Mouse (Mus musculus): ENCODE results near the gene Sbno1. TPM values are rescaled to one million over a fixed set of nuclear protein-coding genes. Genes with fewer than 3 reads are reported as not detected.
"Not testable (repeated sequence)": the region's sequence is repeated elsewhere in the genome, so short reads cannot be mapped to it uniquely, and the experiment has no call there.

Gene Sbno1
- total RNA-seq (2021) = 10 to 100 TPM; 65.3 to 71.7 TPM

DNA sequence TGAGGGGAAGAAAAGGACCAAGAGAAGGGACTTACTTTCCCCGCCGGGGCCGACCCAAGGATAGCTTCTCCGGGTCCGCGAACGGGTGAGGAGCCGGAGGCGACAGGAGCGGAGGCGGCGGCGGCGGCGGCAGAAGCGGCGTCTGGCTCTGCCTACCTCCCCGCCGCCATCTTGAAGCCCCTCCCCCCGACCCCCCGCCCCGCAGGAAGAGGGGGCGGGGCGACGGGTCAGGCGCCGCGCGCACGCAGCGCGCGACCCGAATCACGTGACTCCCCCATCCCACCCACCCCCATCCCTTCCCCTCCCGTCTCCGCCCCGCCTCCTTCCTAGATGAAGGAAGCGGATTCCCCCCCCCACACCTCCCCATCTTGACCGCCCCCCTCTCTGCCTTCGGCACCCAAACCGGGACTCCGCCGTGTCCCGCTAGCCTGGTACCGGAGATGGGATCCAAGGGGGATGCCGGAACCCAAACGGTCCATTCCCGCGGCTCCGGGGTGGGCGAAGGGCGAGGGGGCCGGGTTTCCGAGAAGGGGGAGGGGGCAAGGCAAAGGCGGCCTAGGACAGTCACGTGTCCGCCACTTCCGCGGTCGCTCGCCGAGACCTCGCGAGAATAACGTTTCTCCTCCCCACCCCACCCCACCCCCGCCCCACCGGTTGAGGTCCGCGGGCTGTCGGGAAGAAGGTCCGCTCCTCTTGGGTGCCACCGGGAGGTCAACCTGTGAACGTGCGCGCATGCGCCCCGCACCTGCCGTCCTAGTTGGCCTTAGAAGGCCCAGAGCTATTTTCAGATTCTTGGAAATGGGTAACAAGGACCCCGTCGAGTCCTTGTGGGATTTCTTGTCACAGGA, at the start of gene Sbno1:
TSS of gene Sbno1 (minus strand) at position 590 of the 848 bp plus-strand sequence.
- intact Hi-C loops (cut with DNase I) = no loop called here
- peak; percentile 90 to 96 for DNase-seq

DNA sequence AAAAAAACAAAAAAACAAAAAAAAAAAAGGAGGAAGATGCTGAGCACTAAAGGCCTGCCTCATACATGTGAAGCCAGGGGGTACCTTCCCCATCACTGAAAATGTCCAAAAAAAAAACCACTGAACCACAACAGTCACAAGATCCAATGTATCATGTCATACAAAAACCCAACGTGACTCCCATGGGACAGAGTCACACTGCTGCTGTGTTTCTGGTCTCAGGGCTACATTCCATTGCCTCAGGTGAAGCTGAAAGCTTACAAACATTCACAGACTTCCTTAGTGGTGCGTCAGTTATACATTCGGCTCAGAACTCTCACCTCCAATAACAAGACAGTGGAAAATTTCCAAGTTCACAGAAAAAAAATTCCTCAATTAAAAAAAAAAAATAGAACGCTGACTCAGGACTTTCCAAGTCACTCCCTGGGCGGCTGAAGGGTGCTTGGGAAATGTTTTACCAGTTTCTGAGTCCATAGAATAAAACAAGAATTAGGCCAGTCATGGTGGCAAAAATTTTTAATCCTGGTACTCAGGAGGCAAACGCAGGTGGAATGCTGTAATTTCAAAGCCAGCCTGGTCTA, 44.9 kb upstream of the Sbno1 start:
- no peak for DNase-seq
- intact Hi-C loops (cut with DNase I) = no loop called here

GRCm38 (mm10) chr5:124469486-124469885, 43.7 kb upstream of the Sbno1 start:
- no peak for DNase-seq
- intact Hi-C loops (cut with DNase I) = no loop called here

GRCm38 (mm10) chr5:124468365-124468764, 42.6 kb upstream of the Sbno1 start:
- intact Hi-C loops (cut with DNase I) = no loop called here

DNA sequence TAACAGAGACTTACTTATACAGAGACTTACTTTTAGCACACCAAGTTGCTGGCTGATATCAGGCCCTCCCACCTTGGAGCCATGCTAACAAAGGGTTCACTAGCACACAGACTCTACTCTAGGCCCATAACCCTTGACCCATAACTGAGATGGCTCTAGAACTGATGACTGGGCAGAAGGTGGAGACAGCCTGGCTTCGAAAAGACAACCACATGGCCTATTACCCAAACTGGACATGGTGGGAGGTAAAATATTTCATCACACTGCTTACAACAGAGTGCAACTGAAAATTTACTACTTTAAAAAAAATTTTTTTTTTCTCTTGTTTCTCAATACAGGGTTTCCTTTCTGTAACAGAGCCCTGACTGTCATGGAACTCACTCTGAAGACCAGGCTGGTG, 42.0 kb upstream of the Sbno1 start:
- intact Hi-C loops (cut with DNase I) = no loop called here
- no peak for DNase-seq

More at GRCm38 (mm10) chr5:124468365-124468764, 42.6 kb upstream of the Sbno1 start:
- no peak for DNase-seq

- intact Hi-C loops (cut with DNase I) = no loop called here
- no peak for DNase-seq
These were observed 39.1 kb upstream of the Sbno1 start for GRCm38 (mm10) chr5:124464905-124465304.

DNA sequence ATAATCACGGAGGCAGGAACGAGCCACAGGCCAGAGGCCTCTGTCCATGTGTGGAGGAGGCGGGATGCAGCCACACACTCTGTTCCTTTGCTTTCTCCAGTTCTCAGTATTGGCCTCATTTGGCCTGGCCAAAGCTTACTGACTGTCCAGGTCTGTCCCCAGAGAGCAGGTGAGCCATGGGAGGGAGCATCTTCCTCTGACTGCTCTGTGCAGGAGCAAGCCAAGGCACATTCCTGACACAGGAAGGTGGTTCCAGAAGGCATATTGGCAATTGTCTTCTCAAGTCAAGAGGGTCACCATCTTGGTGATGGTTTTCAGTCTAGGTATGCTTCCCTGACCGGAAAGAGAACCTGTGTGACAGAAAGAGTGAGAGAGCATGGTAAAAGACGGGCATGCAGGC, 37.7 kb upstream of the Sbno1 start:
- intact Hi-C loops (cut with DNase I) = no loop called here

DNA sequence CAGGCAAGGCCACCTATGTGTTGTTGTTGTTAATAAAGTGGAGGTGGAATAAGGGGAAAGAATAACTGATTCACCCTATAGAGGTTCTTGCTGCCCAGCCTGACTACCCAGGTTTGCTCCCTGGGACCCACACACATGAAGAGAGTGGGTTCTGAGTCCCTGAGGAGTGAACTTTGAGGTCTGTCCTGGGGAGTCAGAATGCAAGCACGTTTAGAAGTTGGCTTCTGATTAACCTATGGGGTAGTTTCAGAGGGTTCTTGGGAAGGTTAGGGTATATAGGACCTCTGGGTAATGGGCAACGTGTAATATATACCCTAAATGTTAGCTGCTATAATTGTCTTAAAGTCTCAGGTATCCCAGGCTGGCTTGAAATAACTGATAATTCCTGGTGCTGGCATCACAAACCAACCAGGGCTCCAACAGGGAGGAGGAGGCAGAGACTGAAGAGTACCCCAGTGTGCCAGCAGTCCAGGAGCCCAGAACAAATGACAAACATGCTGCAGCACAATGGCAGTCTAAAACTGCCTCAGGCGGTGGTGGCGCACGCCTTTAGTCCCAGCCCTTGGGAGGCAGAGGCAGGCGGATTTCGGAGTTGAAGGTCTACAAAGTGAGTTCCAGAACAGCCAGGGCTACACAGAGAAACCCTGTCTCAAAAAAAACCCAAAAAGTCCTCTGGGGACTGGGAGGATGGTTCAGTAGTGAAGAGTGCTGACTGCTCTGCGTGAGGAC, 36.7 kb upstream of the Sbno1 start:
- intact Hi-C loops (cut with DNase I) = no loop called here
- DNase-seq = no peak

More for the DNA sequence above, 37.7 kb upstream of the Sbno1 start:
- DNase-seq = no peak

GRCm38 (mm10) chr5:124460922-124461321, 35.1 kb upstream of the Sbno1 start:
- intact Hi-C loops (cut with DNase I); DNase-seq: not testable (repeated sequence)

GRCm38 (mm10) chr5:124456762-124457161, 31.0 kb upstream of the Sbno1 start:
- no peak for DNase-seq
- intact Hi-C loops (cut with DNase I) = no loop called here

- intact Hi-C loops (cut with DNase I) = no loop called here
- DNase-seq = no peak
These were observed 28.2 kb upstream of the Sbno1 start for GRCm38 (mm10) chr5:124454082-124454419.

GRCm38 (mm10) chr5:124453339-124454081, 27.7 kb upstream of the Sbno1 start:
- intact Hi-C loops (cut with DNase I) = no loop called here
- DNase-seq = peak in 1 of 2 experiments; percentile 25

- DNase-seq = peak in 1 of 2 experiments; percentile 21
- intact Hi-C loops (cut with DNase I) = no loop called here
These were observed 26.9 kb upstream of the Sbno1 start for GRCm38 (mm10) chr5:124452494-124453228.

GRCm38 (mm10) chr5:124450641-124451340, 25.0 kb upstream of the Sbno1 start:
- intact Hi-C loops (cut with DNase I) = no loop called here
- DNase-seq = no peak

- DNase-seq = no peak
- intact Hi-C loops (cut with DNase I) = no loop called here
These were observed 24.2 kb upstream of the Sbno1 start for GRCm38 (mm10) chr5:124450051-124450450.

DNA sequence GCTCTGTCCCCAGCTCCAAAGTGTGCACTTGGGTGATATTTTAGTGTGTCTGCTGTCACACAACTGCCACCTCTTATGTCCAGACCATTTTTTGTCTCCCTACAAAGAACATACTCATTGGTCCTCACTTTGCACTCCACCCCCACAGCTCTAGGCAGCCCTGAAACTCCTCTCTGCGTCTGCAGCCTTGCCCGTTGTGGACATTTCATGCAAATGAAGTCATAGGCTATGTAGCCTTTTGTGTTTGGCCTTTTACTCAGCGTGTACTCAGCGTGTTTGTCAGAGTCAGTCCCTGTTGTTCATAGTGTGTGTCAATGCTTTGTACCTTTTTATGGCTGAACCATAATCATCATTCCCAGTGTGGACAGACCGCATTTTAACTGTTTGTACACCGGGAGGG, 23.7 kb upstream of the Sbno1 start:
- no peak for DNase-seq
- intact Hi-C loops (cut with DNase I) = no loop called here

- DNase-seq = peak; percentile 55 to 71
- intact Hi-C loops (cut with DNase I) = loop anchor here (2.0 kb wide), 1 partner anchor 32 kb away; the partner anchor contains the start of gene Rilpl2
These were observed 20.6 kb upstream of the Sbno1 start for GRCm38 (mm10) chr5:124446301-124446881.

GRCm38 (mm10) chr5:124445621-124446293, 20.0 kb upstream of the Sbno1 start:
- intact Hi-C loops (cut with DNase I) = loop anchor here (2.0 kb wide), 1 partner anchor 33 kb away; the partner anchor contains the start of gene Rilpl2
- DNase-seq = peak; percentile 40 to 79
